Mouse (Mus musculus): ENCODE measurements around the gene Nradd. TPM values are rescaled to one million over a fixed set of nuclear protein-coding genes. Genes with fewer than 3 reads are reported as not detected.

Nradd gene
- polyA plus RNA-seq, 1 experiment from 2014 or later: 22.2 TPM

GRCm38 (mm10) chr9:110643787-110644186 lies 19.5 kb upstream of the Nradd start:
- H3K9ac ChIP-seq (replicated peaks; ENCODE audit: low read length): no peak overlapping the region
- no peak for DNase-seq

GRCm38 (mm10) chr9:110642812-110643524 lies 18.7 kb upstream of the Nradd start:
- no peak overlapping the region for H3K27ac ChIP-seq (replicated peaks; ENCODE audit: low read depth, low read length)
- 55% methylated on average over 5 of the region's 5 CpGs for WGBS
- H3K4me3 ChIP-seq (replicated peaks; ENCODE audit: low read depth, low read length): no peak overlapping the region
- H3K4me1 ChIP-seq (ENCODE audit: control insufficient read depth, insufficient read depth, low read length): no peaks in the 10 kb centered on the region
- ATAC-seq (ENCODE audit: low FRiP score, low TSS enrichment) (no peak), DNase-seq (no peak)
- H3K27me3 ChIP-seq (ENCODE audit: control insufficient read depth, insufficient read depth, low read length): no peaks in the 10 kb centered on the region
- H3K4me2 ChIP-seq (ENCODE audit: low read length): no peak overlapping the region
- H3K9me3 ChIP-seq (ENCODE audit: control insufficient read depth, low read length): no peaks in the 10 kb centered on the region
- H3K9ac ChIP-seq (replicated peaks; ENCODE audit: low read length): no peak overlapping the region
- H3K36me3 ChIP-seq (ENCODE audit: control insufficient read depth, insufficient read depth, low read length): 0 out of 2 replicates have a peak, but pooled peaks cover 4% of the 10 kb centered on the region

More at GRCm38 (mm10) chr9:110643787-110644186, 19.5 kb upstream of the Nradd start:
- Histone ChIP-seq H3K4me1 (ENCODE audit: control insufficient read depth, insufficient read depth, low read length) (no peaks in the 10 kb centered on the region), H3K27me3 (ENCODE audit: control insufficient read depth, insufficient read depth, low read length) (no peaks in the 10 kb centered on the region), H3K27ac (replicated peaks; ENCODE audit: low read depth, low read length) (no peak overlapping the region), H3K36me3 (ENCODE audit: control insufficient read depth, insufficient read depth, low read length) (0 out of 2 replicates have a peak, but pooled peaks cover 4% of the 10 kb centered on the region), H3K4me3 (replicated peaks; ENCODE audit: low read depth, low read length) (no peak overlapping the region), H3K9me3 (ENCODE audit: control insufficient read depth, low read length) (no peaks in the 10 kb centered on the region), H3K4me2 (ENCODE audit: low read length) (no peak overlapping the region)
- ATAC-seq (ENCODE audit: low FRiP score, low TSS enrichment): no peak
- WGBS: 73% methylated on average over 9 of the region's 9 CpGs

GRCm38 (mm10) chr9:110641006-110641405 lies 16.8 kb upstream of the Nradd start:
- H3K4me3 ChIP-seq (replicated peaks; ENCODE audit: low read depth, low read length): no peak overlapping the region
- WGBS: 86% methylated on average over 5 of the region's 5 CpGs
- H3K9me3 ChIP-seq (ENCODE audit: control insufficient read depth, low read length): no peaks in the 10 kb centered on the region
- no peak overlapping the region for H3K27ac ChIP-seq (replicated peaks; ENCODE audit: low read depth, low read length)
- no peak for ATAC-seq (ENCODE audit: low FRiP score, low TSS enrichment)
- H3K4me2 ChIP-seq (ENCODE audit: low read length): no peak overlapping the region
- no peak overlapping the region for H3K9ac ChIP-seq (replicated peaks; ENCODE audit: low read length)
- no peaks in the 10 kb centered on the region for H3K27me3 ChIP-seq (ENCODE audit: control insufficient read depth, insufficient read depth, low read length)
- peaks cover 4% of the 10 kb centered on the region; the same call in 1 of the 2 replicates for H3K36me3 ChIP-seq (ENCODE audit: control insufficient read depth, insufficient read depth, low read length)
- no peaks in the 10 kb centered on the region for H3K4me1 ChIP-seq (ENCODE audit: control insufficient read depth, insufficient read depth, low read length)
- no peak for DNase-seq

GRCm38 (mm10) chr9:110638611-110639021 lies 14.4 kb upstream of the Nradd start:
- peaks cover 4% of the 10 kb centered on the region; the same call in 1 of the 2 replicates for H3K36me3 ChIP-seq (ENCODE audit: control insufficient read depth, insufficient read depth, low read length)
- H3K4me3 ChIP-seq (replicated peaks; ENCODE audit: low read depth, low read length): no peak overlapping the region
- no peak overlapping the region for H3K27ac ChIP-seq (replicated peaks; ENCODE audit: low read depth, low read length)
- no peak for ATAC-seq (ENCODE audit: low FRiP score, low TSS enrichment)
- H3K4me2 ChIP-seq (ENCODE audit: low read length): no peak overlapping the region
- no peaks in the 10 kb centered on the region for H3K27me3 ChIP-seq (ENCODE audit: control insufficient read depth, insufficient read depth, low read length)
- no peak for DNase-seq
- no peak overlapping the region for H3K9ac ChIP-seq (replicated peaks; ENCODE audit: low read length)
- no peaks in the 10 kb centered on the region for H3K4me1 ChIP-seq (ENCODE audit: control insufficient read depth, insufficient read depth, low read length)
- no peaks in the 10 kb centered on the region for H3K9me3 ChIP-seq (ENCODE audit: control insufficient read depth, low read length)
- WGBS: 87% methylated on average over 10 of the region's 10 CpGs

- H3K4me2 ChIP-seq (ENCODE audit: low read length): no peak overlapping the region
- no peaks in the 10 kb centered on the region for H3K4me1 ChIP-seq (ENCODE audit: control insufficient read depth, insufficient read depth, low read length)
- H3K27ac ChIP-seq (replicated peaks; ENCODE audit: low read depth, low read length): no peak overlapping the region
- no peaks in the 10 kb centered on the region for H3K9me3 ChIP-seq (ENCODE audit: control insufficient read depth, low read length)
- 5% methylated on average over 19 of the region's 19 CpGs for WGBS
- H3K36me3 ChIP-seq (ENCODE audit: control insufficient read depth, insufficient read depth, low read length): no peaks in the 10 kb centered on the region; the same call in 1 of the 2 replicates
- H3K9ac ChIP-seq (replicated peaks; ENCODE audit: low read length): no peak overlapping the region
- H3K27me3 ChIP-seq (ENCODE audit: control insufficient read depth, insufficient read depth, low read length): 0 out of 2 replicates have a peak, but pooled peaks cover 3% of the 10 kb centered on the region
- H3K4me3 ChIP-seq (replicated peaks; ENCODE audit: low read depth, low read length): no peak overlapping the region
- peak; percentile 91 for DNase-seq
- ATAC-seq (ENCODE audit: low FRiP score, low TSS enrichment): no peak
Observed at GRCm38 (mm10) chr9:110635225-110635624, 11.0 kb upstream of the Nradd start.

- no peak overlapping the region for H3K4me2 ChIP-seq (ENCODE audit: low read length)
- WGBS: 78% methylated on average over 17 of the region's 17 CpGs
- no peak overlapping the region for H3K27ac ChIP-seq (replicated peaks; ENCODE audit: low read depth, low read length)
- no peaks in the 10 kb centered on the region for H3K9me3 ChIP-seq (ENCODE audit: control insufficient read depth, low read length)
- no peak overlapping the region for H3K4me3 ChIP-seq (replicated peaks; ENCODE audit: low read depth, low read length)
- ATAC-seq (ENCODE audit: low FRiP score, low TSS enrichment) (no peak), DNase-seq (no peak)
- H3K9ac ChIP-seq (replicated peaks; ENCODE audit: low read length): no peak overlapping the region
- no peaks in the 10 kb centered on the region for H3K4me1 ChIP-seq (ENCODE audit: control insufficient read depth, insufficient read depth, low read length)
- no peaks in the 10 kb centered on the region; the same call in 1 of the 2 replicates for H3K36me3 ChIP-seq (ENCODE audit: control insufficient read depth, insufficient read depth, low read length)
- H3K27me3 ChIP-seq (ENCODE audit: control insufficient read depth, insufficient read depth, low read length): 0 out of 2 replicates have a peak, but pooled peaks cover 3% of the 10 kb centered on the region
Observed at GRCm38 (mm10) chr9:110633882-110634281, 9.6 kb upstream of the Nradd start.

GRCm38 (mm10) chr9:110632671-110633070 lies 8.4 kb upstream of the Nradd start:
- Histone ChIP-seq H3K4me2 (ENCODE audit: low read length) (no peak overlapping the region), H3K27me3 (ENCODE audit: control insufficient read depth, insufficient read depth, low read length) (0 out of 2 replicates have a peak, but pooled peaks cover 3% of the 10 kb centered on the region), H3K27ac (replicated peaks; ENCODE audit: low read depth, low read length) (no peak overlapping the region), H3K9me3 (ENCODE audit: control insufficient read depth, low read length) (no peaks in the 10 kb centered on the region), H3K4me3 (replicated peaks; ENCODE audit: low read depth, low read length) (no peak overlapping the region), H3K4me1 (ENCODE audit: control insufficient read depth, insufficient read depth, low read length) (no peaks in the 10 kb centered on the region), H3K36me3 (ENCODE audit: control insufficient read depth, insufficient read depth, low read length) (peaks cover 7% of the 10 kb centered on the region; the same call in 1 of the 2 replicates), H3K9ac (replicated peaks; ENCODE audit: low read length) (no peak overlapping the region)
- no peak for DNase-seq
- no peak for ATAC-seq (ENCODE audit: low FRiP score, low TSS enrichment)
- WGBS: 81% methylated on average over 15 of the region's 15 CpGs

GRCm38 (mm10) chr9:110631651-110632275 lies 7.5 kb upstream of the Nradd start:
- 13% methylated on average over 30 of the region's 30 CpGs for WGBS
- Histone ChIP-seq H3K9ac (replicated peaks; ENCODE audit: low read length) (peak overlapping the region; percentile 30; the same call in 1 of the 2 replicates), H3K9me3 (ENCODE audit: control insufficient read depth, low read length) (no peaks in the 10 kb centered on the region), H3K4me3 (replicated peaks; ENCODE audit: low read depth, low read length) (peak overlapping the region; percentile 22), H3K4me1 (ENCODE audit: control insufficient read depth, insufficient read depth, low read length) (no peaks in the 10 kb centered on the region), H3K4me2 (ENCODE audit: low read length) (peak overlapping the region; percentile 53), H3K36me3 (ENCODE audit: control insufficient read depth, insufficient read depth, low read length) (peaks cover 7% of the 10 kb centered on the region; the same call in 1 of the 2 replicates), H3K27ac (replicated peaks; ENCODE audit: low read depth, low read length) (no peak overlapping the region), H3K27me3 (ENCODE audit: control insufficient read depth, insufficient read depth, low read length) (0 out of 2 replicates have a peak, but pooled peaks cover 3% of the 10 kb centered on the region)
- ATAC-seq (ENCODE audit: low FRiP score, low TSS enrichment): peak; percentile 14; the same call in 1 of the 2 replicates
- DNase-seq: peak; percentile 74
